Mouse (Mus musculus): Measurements from ENCODE around the gene Sez6.

- TF ChIP-seq FLI1 (IDR thresholded peaks at IDR 0.05; ENCODE audit: low read length) = no peak
- TF ChIP-seq GATA1 (IDR thresholded peaks at IDR 0.05; ENCODE audit: borderline replicate concordance, low read length) = no peak
Observed at GRCm38 (mm10) chr11:77970718-77971117, 40.1 kb downstream of the Sez6 start.
